Mouse (Mus musculus) olfactory bulb, adult 2 months (tissue): ENCODE results near the gene Gm34653. TPM values are rescaled to one million over a fixed set of nuclear protein-coding genes. Genes with fewer than 3 reads are reported as not detected.
A peak's percentile ranks its signal among the peaks of the same experiment; 100 is the strongest.
"Not testable (repeated sequence)": the region's sequence is repeated elsewhere in the genome, so short reads cannot be mapped to it uniquely, and the experiment has no call there.

Source experiments
- H3K27ac ChIP-seq: fragments of 200-500 bp; 2 replicates; pipeline ENCODE4 v1.5.1; 2012; ENCODE audit warnings: low read depth, low read length; ENCODE audit not compliant: insufficient read depth
- H3K4me1 ChIP-seq: fragments of 200-500 bp; 2 replicates; pipeline ENCODE4 v1.6.1; 2012; ENCODE audit warnings: low read length; ENCODE audit not compliant: control insufficient read depth, insufficient read depth
- H3K4me3 ChIP-seq: fragments of 200-500 bp; 2 replicates; pipeline ENCODE4 v1.5.1; 2012; ENCODE audit warnings: mild to moderate bottlenecking, low read depth, low read length, moderate library complexity; ENCODE audit not compliant: insufficient read depth
- CTCF ChIP-seq: fragments of 200-500 bp; IDR thresholded peaks from 2 replicates; pipeline ENCODE4 v1.5.1; 2012; ENCODE audit warnings: low read depth, mild to moderate bottlenecking, low read length, moderate library complexity; ENCODE audit not compliant: insufficient read depth
- POLR2A ChIP-seq: fragments of 200-500 bp; IDR thresholded peaks from 2 replicates; pipeline ENCODE4 v1.6.1; 2012; ENCODE audit warnings: mild to moderate bottlenecking, low read depth, low read length, moderate library complexity; ENCODE audit not compliant: insufficient read depth
- WGBS: fragments of 180-500 bp; shearing (Covaris S2); methylation state at CpG from one replicate; pipeline ENCODE4 v1.1.7; 2018; 5-methylcytosine and 5-hydroxymethylcytosine counted together
- polyA plus RNA-seq: library from polyadenylated mRNA; stranded (reverse); fragments of >200 nt; gene quantifications from 2 replicates; pipeline ENCODE4 v1.2.4, GENCODE M21; 2012; ENCODE audit warnings: low replicate concordance; ENCODE audit not compliant: missing spikeins, insufficient read depth, insufficient read length

The Gm34653 gene
- polyA plus RNA-seq, 1 experiment = not detected

DNA sequence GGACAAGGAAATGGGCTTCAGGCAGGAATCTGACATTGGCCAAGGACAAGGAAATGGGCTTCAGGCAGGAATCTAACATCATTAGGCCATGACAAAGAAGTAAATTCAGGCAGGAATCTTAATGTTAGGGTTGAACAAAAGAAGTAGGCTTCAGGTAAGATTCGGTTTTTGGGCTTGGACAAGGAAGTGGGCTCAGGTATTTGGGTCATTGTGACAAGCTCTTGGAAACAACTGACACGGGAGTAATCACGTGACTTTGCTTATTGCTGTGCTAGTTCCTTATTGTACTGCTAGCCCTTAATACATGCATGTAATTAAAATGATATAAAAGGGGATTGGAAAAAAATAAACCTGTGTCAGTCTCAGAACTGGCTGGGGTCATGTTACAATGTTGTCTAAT is 2.9 kb downstream of the Gm34653 start:
- no peak overlapping the region for H3K27ac ChIP-seq
- H3K4me3 ChIP-seq = no peak overlapping the region
- no peaks in the 10 kb centered on the region for H3K4me1 ChIP-seq
- 71% methylated on average over 3 of the region's 3 CpGs for WGBS
- TF ChIP-seq CTCF = no peak
- TF ChIP-seq POLR2A = no peak

DNA sequence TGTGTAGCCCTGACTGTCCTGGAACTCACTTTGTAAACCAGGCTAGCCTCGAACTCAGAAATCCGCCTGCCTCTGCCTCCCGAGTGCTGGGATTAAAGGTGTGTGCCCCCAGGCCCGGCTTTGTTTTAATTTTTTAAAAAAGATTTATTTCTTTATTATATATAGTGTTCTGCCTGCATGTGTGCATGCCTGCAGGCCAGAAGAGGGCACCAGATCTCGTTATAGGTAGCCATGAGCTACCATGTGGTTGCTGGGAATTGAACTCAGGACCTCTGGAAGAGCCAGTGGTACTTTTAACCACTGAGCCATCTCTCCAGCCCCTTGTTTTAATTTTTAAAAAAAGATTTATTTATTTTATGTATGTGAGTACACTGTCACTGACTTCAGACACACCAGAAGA is 7.3 kb downstream of the Gm34653 start:
- H3K4me1 ChIP-seq, H3K4me3 ChIP-seq, H3K27ac ChIP-seq: not testable (repeated sequence)
- 78% methylated on average over 5 of the region's 5 CpGs for WGBS

DNA sequence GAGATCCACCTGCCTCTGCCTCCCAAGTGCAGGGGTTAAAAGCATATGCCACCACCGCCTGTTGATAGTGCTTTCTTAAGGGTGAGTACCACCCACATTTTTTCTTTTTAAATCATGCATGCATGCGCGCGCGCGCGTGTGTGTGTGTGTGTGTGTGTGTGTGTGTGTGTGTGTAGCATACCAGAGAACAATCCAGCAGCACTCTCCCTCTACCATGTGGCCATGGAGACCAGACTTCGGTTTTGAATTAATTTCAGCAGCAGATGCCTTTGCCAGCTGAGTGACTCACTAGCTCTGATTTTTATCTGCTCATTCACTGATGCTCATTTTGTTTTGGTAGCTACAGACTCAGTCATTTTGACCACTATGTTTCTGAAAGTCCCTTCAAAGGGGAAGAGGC is 8.9 kb downstream of the Gm34653 start:
- 73% methylated on average over 8 of the region's 8 CpGs for WGBS
- TF ChIP-seq POLR2A (no peak), CTCF (no peak)
- Histone ChIP-seq H3K4me3 (no peak overlapping the region), H3K27ac (no peak overlapping the region), H3K4me1 (no peaks in the 10 kb centered on the region)

DNA sequence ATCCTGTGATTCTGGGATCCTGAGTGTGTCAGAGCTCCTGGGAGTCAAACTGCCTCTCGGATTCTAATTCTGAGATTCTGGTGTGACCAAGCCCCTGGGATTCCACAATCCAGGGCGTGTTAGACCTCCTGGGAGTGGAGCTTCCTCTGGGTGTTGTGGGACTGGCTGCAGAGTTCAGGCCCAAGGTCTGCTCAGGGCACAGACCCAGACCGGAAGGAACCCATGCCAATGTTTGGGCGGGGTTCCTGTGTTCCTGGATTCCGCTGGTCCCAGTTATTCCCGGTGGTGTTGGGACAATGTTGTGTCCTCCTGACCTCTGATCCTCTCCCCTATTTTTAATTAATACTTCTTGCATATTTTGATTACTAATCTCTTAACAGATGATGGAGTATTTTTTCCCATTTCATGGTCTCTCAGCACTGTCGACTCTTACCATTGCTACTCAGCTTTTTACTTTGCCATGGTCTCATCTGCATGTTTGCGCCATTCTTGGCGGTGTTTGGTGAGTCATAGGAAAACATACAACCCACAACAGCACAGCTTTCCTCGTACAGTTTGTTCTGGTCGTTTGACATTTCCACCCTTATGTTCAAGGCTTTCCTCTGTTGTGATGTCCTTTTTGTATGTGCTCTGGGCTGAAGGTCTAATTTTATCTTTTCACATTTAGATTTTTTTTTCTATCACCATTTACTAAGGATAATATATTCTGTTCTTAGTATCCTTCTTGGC is 10.6 kb downstream of the Gm34653 start:
- 79% methylated on average over 11 of the region's 11 CpGs for WGBS
- TF ChIP-seq POLR2A = no peak
- no peak for TF ChIP-seq CTCF

DNA sequence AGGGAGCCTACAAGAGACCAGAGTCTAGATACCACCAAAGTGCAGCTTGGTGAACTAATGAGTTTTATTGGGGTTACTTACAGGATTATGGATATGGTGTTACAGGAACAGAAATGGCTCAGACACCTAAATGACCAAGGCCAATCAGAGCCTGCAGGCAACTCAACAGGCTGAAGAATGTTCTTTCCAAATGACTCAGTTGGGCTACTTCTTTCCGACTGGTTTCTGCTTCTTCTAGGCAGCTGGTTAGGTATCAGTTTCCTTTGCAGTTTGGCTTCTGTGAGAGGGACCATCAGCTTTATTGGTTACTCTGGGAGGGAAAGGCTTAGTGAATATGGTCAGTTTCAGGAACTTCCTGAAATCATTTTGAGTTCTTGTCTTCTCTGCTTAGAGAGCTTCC is 14.9 kb downstream of the Gm34653 start:
- 97% methylated on average over 1 of the region's 1 CpGs for WGBS
- H3K4me3 ChIP-seq = no peak overlapping the region
- H3K4me1 ChIP-seq = no peaks in the 10 kb centered on the region
- TF ChIP-seq POLR2A = no peak
- no peak for TF ChIP-seq CTCF
- H3K27ac ChIP-seq = no peak overlapping the region

More for the DNA sequence above, 10.6 kb downstream of the Gm34653 start:
- H3K4me3 ChIP-seq = no peak overlapping the region
- H3K4me1 ChIP-seq = no peaks in the 10 kb centered on the region
- H3K27ac ChIP-seq = no peak overlapping the region

DNA sequence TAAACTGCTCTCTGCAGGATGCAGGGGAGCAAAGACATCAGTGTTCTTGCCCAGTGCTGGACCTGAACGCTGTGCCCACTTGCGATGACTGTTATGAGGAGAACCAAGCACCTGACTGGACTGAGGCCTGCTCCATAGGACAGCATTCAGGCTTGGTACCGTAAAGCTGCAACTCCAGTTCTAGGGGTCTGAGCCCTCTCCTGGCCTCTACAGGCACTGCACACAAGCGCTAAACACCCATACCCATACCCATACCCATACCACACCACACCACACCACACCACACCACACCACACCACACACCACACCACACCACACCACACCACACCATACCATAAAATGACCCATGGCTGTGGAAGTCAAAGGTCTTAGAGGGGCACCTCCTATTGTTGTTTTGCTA is 22.5 kb downstream of the Gm34653 start:
- WGBS = 93% methylated on average over 4 of the region's 4 CpGs
- TF ChIP-seq POLR2A (no peak), CTCF (no peak)
- no peaks in the 10 kb centered on the region for H3K4me1 ChIP-seq
- H3K4me3 ChIP-seq = no peak overlapping the region
- no peak overlapping the region for H3K27ac ChIP-seq

DNA sequence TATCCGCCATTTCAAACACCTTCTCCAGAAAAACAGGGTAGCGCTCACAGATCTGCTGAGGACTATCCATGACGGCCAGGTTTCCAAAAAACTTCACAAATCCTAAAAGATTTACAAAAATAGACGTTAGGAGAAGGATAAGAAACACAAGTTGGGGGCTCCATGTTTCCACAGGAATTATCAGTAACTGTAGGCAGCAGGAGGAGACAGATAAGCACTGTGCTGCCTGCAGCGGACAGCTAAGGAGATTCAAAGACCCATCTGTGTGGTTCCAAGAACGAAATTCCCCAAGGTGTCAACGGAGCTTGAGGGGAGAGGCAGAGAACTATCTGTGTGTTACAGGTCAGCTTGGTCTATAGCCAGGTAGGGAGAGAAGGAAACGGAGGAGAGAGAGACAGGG is 24.9 kb downstream of the Gm34653 start:
- no peaks in the 10 kb centered on the region for H3K4me1 ChIP-seq
- WGBS = 91% methylated on average over 8 of the region's 8 CpGs
- TF ChIP-seq CTCF (no peak), POLR2A (no peak)
- no peak overlapping the region for H3K27ac ChIP-seq
- no peak overlapping the region for H3K4me3 ChIP-seq

DNA sequence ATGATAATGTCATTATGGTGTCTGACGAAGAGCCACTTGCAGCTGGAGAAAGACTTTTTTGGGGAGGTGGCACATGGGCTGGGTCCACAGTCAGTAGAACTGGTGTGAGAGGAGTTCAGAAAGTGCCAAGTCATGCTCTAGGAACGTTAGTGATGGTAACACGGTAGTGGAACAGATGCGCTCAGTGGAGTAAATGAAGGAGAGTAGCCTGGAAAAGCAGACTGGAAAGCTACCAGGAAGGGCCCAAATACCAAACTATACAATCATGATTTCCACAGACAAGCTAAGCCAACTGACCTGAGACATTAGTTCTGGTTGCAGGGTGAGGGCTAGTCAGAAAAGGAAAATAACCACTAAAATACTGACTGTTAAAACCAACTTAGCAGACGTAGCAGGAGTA is 36.9 kb downstream of the Gm34653 start:
- TF ChIP-seq CTCF (no peak), POLR2A (no peak)
- WGBS = 22% methylated on average over 5 of the region's 5 CpGs
- H3K4me3 ChIP-seq = no peak overlapping the region
- H3K4me1 ChIP-seq = peaks cover 4% of the 10 kb centered on the region; the same call in 1 of the 2 replicates
- H3K27ac ChIP-seq = no peak overlapping the region

DNA sequence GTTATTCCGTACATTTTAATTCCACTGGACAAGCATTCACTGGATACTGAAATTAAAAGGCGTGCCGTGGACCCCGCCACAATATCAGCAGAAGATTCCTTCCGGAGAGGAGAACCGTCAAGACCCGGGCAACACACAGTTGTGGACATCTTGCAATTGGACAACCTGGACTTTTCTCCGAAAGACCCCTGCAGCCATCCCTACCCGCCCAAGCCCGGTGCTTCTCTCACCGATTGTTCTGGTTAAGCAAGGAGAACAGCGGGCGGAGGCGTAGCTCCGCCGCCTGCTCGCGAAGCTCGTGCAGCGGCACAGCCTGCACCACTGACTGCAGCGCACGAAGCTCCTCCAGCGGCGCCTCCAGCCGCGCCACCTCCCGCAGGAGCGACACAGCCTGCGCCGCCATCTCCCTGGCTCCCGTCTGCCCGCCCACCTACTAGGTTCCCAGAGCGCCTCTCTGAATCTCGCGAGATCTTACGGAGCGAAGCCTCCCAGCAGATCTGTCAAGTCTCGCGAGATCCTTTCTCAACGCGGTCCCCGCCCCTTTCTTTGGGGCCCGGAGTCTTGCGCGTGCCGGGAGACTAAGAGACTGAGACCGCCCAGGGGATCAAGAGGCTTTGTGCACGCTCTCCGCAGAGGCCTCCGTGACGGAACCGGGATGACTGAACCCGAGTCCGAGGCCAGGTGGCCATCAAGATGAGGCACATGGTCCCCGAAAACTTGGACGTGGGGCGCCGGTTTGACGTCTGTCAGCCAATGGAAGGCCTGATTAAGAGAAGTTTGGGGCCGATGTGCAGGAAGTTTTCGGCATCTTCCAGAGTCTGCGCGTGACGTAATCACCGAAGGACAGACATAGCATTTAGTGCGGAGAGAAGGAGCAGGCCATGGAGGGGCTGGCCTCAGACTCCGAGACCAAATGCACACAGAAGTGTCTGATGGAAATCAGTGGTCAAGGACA is 38.0 kb downstream of the Gm34653 start:
- H3K4me3 ChIP-seq = peak overlapping the region; percentile 66
- WGBS = under 1% methylated on average over 67 of the region's 67 CpGs
- peak overlapping the region; percentile 93 for H3K27ac ChIP-seq
- H3K4me1 ChIP-seq = peaks cover 4% of the 10 kb centered on the region; the same call in 1 of the 2 replicates
- peak; percentile 93 for TF ChIP-seq POLR2A
- TF ChIP-seq CTCF = no peak
